Mouse (Mus musculus): ENCODE results near the gene Gm28168.
"Not testable (repeated sequence)": the region's sequence is repeated elsewhere in the genome, so short reads cannot be mapped to it uniquely, and the experiment has no call there.

Gm28168 gene

GRCm38 (mm10) chr1:117927715-117928114 is at the start of gene Gm28168:
TSS of gene Gm28168 (plus strand) at chr1:117928015.
- not testable (repeated sequence) for DNase-seq (ENCODE audit: low spot score)

- DNase-seq (ENCODE audit: low spot score): no peak
Measured at GRCm38 (mm10) chr1:117965639-117966038, 37.8 kb downstream of the Gm28168 start, which contains the start of gene Gm7145. TSS of gene Gm7145 (plus strand) at chr1:117965939.

All from layer of hippocampus, adult 9-10 months (tissue).